Mouse (Mus musculus) adipose tissue, adult 10 weeks (tissue): ENCODE measurements around the gene Olfr165. TPM values are rescaled to one million over a fixed set of nuclear protein-coding genes. Genes with fewer than 3 reads are reported as not detected.

ENCODE experiments used
- polyA plus RNA-seq: library from polyadenylated mRNA; stranded (reverse); fragments of 350-450 nt; fragmentation: Illumina TruSeq; extraction: RNeasy Lipid Tissue Mini Kit (QIAGEN cat#74804); gene quantifications from one replicate; pipeline ENCODE4 v1.2.3, GENCODE M21; 2014; ENCODE audit warnings: low read depth, low replicate concordance

Gene Olfr165
- polyA plus RNA-seq: not detected

GRCm38 (mm10) chr16:19423034-19423433 is at the start of gene Olfr165:
Gene Olfr165, minus strand, starts transcription at chr16:19423134.

Other genes starting within 250 kb of the Olfr165 start
- not detected for gene Olfr164, start 109.1 kb downstream of the Olfr165 start, polyA plus RNA-seq
- not detected for gene Olfr166, start 60.6 kb upstream of the Olfr165 start, polyA plus RNA-seq
- gene Olfr167, start 99.1 kb upstream of the Olfr165 start, polyA plus RNA-seq: not detected
- gene Olfr168, start 112.4 kb upstream of the Olfr165 start, polyA plus RNA-seq: not detected
- gene Olfr169, start 148.7 kb upstream of the Olfr165 start, polyA plus RNA-seq: not detected
- gene Olfr170, start 188.7 kb upstream of the Olfr165 start, polyA plus RNA-seq: not detected
- not detected for gene Olfr171, start 206.8 kb upstream of the Olfr165 start, polyA plus RNA-seq